Mouse (Mus musculus) midbrain, embryonic 10.5 days (tissue): ENCODE measurements around the gene Map3k4. TPM values are rescaled to one million over a fixed set of nuclear protein-coding genes. Genes with fewer than 3 reads are reported as not detected.

Source experiments
- DNase-seq: peaks from one replicate; pipeline ENCODE4 v3.0.0-alpha.2; 2017; ENCODE audit warnings: low spot score
- H3K27ac ChIP-seq: fragments of 300-500 bp; sonication (generic); replicated peaks from 2 replicates; pipeline ENCODE4 v1.5.1; 2016; ENCODE audit warnings: mild to moderate bottlenecking
- H3K27me3 ChIP-seq: fragments of 300-500 bp; sonication (generic); 2 replicates; pipeline ENCODE4 v1.6.1; 2016; ENCODE audit warnings: low read depth, mild to moderate bottlenecking; ENCODE audit not compliant: poor library complexity, severe bottlenecking
- H3K36me3 ChIP-seq: fragments of 300-500 bp; sonication (generic); 2 replicates; pipeline ENCODE4 v1.6.1; 2016; ENCODE audit warnings: mild to moderate bottlenecking, moderate library complexity
- H3K4me1 ChIP-seq: fragments of 300-500 bp; sonication (generic); 2 replicates; pipeline ENCODE4 v1.6.1; 2016
- H3K4me3 ChIP-seq: fragments of 300-500 bp; sonication (generic); 2 replicates; pipeline ENCODE4 v1.5.1; 2016; ENCODE audit warnings: mild to moderate bottlenecking, moderate library complexity
- H3K9me3 ChIP-seq: fragments of 300-500 bp; sonication (generic); replicated peaks from 2 replicates; pipeline ENCODE4 v1.6.1; 2016; ENCODE audit warnings: mild to moderate bottlenecking
- WGBS: fragments of 180-500 bp; shearing (Covaris S2); methylation state at CpG from one replicate; pipeline ENCODE4 v1.1.7; 2016; 5-methylcytosine and 5-hydroxymethylcytosine counted together
- polyA plus RNA-seq: library from polyadenylated mRNA; unstranded; fragments of >200 nt; fragmentation: Nextera tagmentation; extraction: Ambion mirVana; gene quantifications from 2 replicates; pipeline ENCODE4 v1.2.1, GENCODE M21; 2016

Map3k4 gene
- polyA plus RNA-seq, 1 experiment from 2014 or later = 45.3 TPM

DNA sequence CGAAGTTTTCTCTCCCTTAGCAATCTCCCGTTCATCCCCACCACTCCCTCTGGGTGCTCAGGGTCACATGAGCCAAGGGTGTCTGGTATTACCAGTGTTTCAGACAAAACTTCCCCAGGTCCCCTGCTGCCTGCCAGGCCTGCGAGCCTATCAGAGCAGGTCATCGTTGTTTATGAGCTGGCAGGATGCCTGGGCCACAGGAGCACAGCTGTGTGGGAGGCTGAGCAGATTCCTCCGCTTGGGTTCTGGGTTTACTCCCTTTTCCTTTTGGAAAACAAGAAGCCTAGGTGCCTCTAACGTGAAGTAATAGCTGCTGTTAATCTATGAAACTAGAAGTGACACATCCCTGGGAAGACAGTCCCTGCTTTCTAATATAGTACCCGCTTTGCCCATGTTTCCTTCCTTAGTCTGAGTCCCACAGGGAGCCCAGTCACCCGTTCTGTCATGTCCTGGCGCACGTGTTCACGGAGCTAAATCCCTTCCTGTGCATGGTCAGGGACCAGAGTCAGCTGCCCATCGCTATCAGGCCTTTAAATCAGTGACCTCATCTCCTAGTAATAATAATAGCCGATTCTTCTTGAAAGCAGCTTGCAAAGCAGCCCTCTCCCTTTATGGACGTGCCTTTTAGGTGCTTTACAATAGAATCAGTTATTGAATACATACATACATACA lies 9.4 kb upstream of the Map3k4 start:
- Histone ChIP-seq H3K36me3 (no peaks in the 10 kb centered on the region), H3K9me3 (no peaks in the 10 kb centered on the region), H3K4me3 (no peak overlapping the region), H3K4me1 (no peaks in the 10 kb centered on the region; the same call in 1 of the 2 replicates), H3K27me3 (no peaks in the 10 kb centered on the region), H3K27ac (0 out of 2 replicates have a peak overlapping the region, but pooled peaks have one; percentile 17)
- WGBS = 59% methylated on average over 14 of the region's 14 CpGs
- no peak for DNase-seq

DNA sequence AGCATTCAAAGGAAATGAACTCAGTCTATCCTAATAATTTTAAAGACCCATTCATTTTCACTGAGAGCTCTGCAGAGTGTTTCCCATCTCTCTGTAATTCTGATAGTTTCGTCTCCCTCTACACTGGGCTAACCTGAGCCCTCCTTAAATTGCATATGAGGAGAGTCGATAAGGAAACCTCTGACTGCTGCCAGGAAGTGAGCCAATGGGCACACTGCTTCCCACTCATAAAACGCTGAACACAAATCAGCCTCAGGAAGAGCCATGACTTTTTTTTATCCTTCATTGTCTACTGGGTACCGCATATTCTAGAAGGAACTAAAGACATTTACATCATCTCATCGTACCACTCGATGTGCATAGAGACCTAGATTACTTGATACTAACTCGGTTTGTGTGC lies 1.2 kb upstream of the Map3k4 start:
- Histone ChIP-seq H3K27ac (no peak overlapping the region), H3K27me3 (no peaks in the 10 kb centered on the region), H3K4me1 (peaks cover 25% of the 10 kb centered on the region), H3K4me3 (no peak overlapping the region), H3K36me3 (no peaks in the 10 kb centered on the region), H3K9me3 (no peaks in the 10 kb centered on the region)
- WGBS = 90% methylated on average over 7 of the region's 7 CpGs
- DNase-seq = no peak

DNA sequence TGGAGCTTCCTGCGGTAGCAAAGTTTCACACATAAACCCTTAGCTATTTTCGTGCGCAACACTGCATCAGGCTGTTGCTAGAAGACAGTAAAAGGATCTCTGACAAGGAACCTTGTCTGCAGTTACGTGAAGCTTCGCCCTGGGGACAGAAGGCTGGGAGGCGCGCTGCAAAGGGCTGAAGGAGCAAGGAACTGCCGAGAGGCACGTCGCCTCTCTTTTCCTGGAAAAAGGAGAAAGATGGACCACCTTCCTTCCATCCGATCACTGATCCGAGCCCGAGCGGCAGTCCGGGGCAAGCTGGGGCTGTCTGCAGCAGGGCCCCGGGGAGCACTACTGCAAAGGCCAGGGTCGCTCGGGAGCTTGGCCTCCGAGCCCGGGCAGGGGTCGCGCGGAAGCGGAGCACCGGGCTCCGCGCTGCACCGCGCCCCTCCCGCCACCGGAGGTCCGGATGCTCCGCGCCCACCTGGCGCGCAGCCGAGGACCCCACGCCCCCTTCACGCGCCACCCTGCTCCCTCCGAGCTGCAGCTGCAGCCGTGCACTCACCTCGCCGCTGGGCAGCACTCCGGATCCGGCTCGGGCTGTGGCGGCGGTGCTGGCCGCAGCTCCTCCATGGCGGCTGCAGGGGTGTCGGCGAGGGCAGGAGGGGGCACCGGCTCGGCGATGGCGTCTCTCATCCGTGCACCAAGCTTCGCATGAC lies 493 bp downstream of the Map3k4 start:
- no peaks in the 10 kb centered on the region for H3K36me3 ChIP-seq
- under 1% methylated on average over 59 of the region's 59 CpGs for WGBS
- no peaks in the 10 kb centered on the region for H3K27me3 ChIP-seq
- no peaks in the 10 kb centered on the region for H3K9me3 ChIP-seq
- peaks cover 30% of the 10 kb centered on the region for H3K4me1 ChIP-seq
- peak overlapping the region; percentile 99 for H3K27ac ChIP-seq
- no peak for DNase-seq
- peak overlapping the region; percentile 98 for H3K4me3 ChIP-seq

DNA sequence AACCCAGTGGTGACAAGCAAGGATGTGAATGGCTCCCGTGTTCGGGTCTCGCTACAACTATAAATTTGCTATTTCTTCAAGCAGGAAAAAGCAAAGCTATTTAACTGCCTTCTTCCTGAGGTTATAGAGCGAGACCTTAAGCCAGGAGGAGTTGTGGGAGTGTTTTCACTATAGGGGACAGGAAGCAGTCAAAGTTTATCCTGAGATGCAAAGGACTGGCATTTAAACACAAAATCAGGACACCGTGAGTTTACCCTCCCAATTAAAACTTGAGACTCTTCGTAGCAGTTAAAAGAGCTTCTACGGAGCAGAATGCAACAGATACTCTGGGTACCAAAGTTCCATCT lies 1.0 kb downstream of the Map3k4 start:
- no peaks in the 10 kb centered on the region for H3K9me3 ChIP-seq
- peaks cover 30% of the 10 kb centered on the region for H3K4me1 ChIP-seq
- no peaks in the 10 kb centered on the region for H3K36me3 ChIP-seq
- 15% methylated on average over 7 of the region's 7 CpGs for WGBS
- H3K4me3 ChIP-seq = peak overlapping the region; percentile 98
- no peak for DNase-seq
- H3K27me3 ChIP-seq = no peaks in the 10 kb centered on the region
- peak overlapping the region; percentile 99 for H3K27ac ChIP-seq

DNA sequence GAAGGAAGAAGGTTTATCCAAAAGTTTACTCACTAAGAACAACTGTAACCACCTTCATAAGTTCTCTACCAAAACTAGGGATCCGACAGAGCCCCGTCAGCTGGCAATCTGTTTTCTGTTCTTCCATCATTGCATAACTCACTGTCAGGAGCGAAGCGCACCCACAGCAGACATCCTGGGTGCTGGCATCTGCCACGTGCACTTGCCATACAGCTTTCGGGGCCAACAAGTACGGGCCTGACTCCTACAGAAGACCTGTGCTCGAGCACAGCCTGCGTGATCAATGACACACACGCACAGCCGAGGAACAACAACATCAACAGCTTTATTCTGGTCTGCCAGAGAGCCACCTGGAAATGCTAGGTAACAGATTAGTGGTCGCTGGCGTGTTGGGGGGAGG lies 2.3 kb downstream of the Map3k4 start:
- Histone ChIP-seq H3K4me1 (peaks cover 30% of the 10 kb centered on the region), H3K27ac (no peak overlapping the region), H3K9me3 (no peaks in the 10 kb centered on the region), H3K4me3 (no peak overlapping the region), H3K36me3 (no peaks in the 10 kb centered on the region), H3K27me3 (no peaks in the 10 kb centered on the region)
- WGBS = 94% methylated on average over 13 of the region's 13 CpGs
- no peak for DNase-seq

DNA sequence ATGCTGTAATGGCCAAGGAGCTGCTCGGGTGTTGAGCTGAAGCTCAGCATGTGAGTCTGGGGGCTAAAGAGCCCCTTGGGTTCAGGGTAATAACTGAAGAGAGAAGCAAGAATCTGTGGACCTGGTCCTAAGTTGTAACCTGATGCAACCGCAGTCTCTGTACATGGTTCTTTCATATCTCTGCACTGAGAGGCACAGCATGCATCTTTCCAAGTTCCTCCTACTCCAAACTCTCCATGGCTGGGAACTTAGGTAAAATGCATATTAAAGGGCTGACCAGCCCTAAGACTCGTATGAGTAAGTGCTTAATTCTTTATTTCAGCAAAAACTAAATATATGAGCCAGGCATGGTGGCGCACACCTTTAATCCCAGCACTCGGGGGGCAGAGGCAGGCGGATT lies 6.3 kb downstream of the Map3k4 start:
- H3K27me3 ChIP-seq = no peaks in the 10 kb centered on the region
- H3K36me3 ChIP-seq = no peaks in the 10 kb centered on the region
- WGBS = 92% methylated on average over 6 of the region's 6 CpGs
- no peak overlapping the region for H3K27ac ChIP-seq
- DNase-seq = no peak
- H3K9me3 ChIP-seq = no peaks in the 10 kb centered on the region
- H3K4me3 ChIP-seq = no peak overlapping the region
- peaks cover 33% of the 10 kb centered on the region for H3K4me1 ChIP-seq

DNA sequence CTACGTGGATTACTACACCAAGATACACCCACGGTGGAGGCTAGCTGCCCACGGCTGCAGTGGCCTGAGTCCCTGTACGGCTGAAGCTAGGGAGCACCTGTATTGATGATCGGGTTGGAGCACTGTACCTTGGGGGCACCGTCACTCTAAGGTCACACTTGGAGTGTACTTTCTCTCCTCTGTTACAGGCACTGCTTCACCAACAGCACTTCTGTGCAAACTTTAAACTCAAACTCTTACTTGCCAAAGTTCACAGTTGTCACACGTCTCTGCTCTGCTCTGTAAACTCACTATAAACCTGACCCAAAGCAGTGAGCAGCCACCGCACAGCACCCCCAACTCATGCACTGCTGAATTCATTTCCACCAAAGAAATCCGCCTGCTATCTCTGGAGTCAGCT lies 9.1 kb downstream of the Map3k4 start:
- WGBS = 92% methylated on average over 9 of the region's 9 CpGs
- no peaks in the 10 kb centered on the region for H3K36me3 ChIP-seq
- H3K4me1 ChIP-seq = peaks cover 14% of the 10 kb centered on the region; the same call in 1 of the 2 replicates
- H3K9me3 ChIP-seq = no peaks in the 10 kb centered on the region
- no peak overlapping the region for H3K4me3 ChIP-seq
- H3K27me3 ChIP-seq = no peaks in the 10 kb centered on the region
- no peak for DNase-seq
- no peak overlapping the region for H3K27ac ChIP-seq

DNA sequence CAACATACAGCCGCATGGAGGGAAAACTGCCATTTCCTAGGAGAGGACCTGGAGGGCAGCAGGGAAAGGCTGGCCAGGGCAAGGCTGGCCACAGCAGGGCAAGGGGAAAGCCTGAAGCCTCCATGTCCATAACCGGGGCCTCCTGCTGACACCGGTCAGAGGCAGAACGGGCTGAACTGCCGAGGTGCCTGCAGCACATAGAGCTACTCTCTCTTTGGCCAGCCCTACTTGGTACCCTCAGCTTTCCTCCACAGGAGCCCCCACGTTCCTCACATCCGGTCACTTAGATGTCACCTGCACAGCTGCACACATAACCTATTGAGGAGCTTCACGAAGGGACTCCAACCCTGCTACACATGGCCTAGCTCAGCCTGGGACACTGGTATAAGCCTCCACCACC lies 9.5 kb downstream of the Map3k4 start:
- H3K4me1 ChIP-seq = peaks cover 11% of the 10 kb centered on the region; the same call in 1 of the 2 replicates
- H3K36me3 ChIP-seq = no peaks in the 10 kb centered on the region
- DNase-seq = no peak
- H3K27ac ChIP-seq = no peak overlapping the region
- WGBS = 88% methylated on average over 8 of the region's 8 CpGs
- H3K4me3 ChIP-seq = no peak overlapping the region
- no peaks in the 10 kb centered on the region for H3K27me3 ChIP-seq
- H3K9me3 ChIP-seq = no peaks in the 10 kb centered on the region

DNA sequence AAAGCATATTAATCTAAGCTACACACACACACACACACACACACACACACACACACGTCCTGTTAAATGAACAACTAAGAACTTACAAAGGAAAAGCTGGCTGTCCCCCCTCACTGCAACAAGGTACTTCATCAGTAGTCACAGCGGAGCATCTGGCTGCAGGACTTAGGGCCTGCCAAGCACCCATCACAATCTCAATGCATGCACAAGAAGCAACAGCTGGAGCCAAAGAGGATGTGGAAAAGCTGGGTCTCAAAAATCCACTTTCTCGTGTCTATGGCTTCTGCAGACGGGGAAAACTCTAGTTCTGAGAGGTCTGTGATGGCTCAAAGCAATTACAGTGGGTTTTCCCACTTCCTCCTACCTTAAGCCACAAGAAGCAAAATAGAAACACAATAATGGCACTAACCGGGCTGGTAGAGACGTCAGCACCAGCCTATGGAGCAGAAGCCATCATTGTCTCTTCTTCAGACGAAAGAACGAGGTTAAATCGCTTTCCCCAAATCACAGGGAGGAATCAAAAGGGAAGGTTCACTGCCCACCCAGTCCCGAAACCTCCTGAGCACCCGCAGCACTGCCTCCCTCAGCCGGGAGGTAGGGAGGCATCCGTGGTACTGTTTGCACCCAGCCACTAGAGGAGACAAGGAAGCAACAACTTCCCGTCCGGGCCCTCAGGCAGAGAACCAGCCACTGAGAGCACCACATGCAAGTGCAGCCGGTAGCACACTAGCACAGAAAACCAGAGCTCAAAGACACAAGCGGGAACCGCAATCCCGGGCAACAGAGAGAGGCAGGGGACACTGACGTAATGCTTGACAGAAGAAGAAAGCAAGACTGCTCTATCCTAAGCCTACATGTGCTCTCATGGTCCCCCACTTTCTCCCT lies 11.1 kb downstream of the Map3k4 start:
- DNase-seq = no peak
- peaks cover 11% of the 10 kb centered on the region; the same call in 1 of the 2 replicates for H3K4me1 ChIP-seq
- H3K27ac ChIP-seq = no peak overlapping the region
- no peaks in the 10 kb centered on the region for H3K27me3 ChIP-seq
- WGBS = 86% methylated on average over 20 of the region's 20 CpGs
- H3K9me3 ChIP-seq = no peaks in the 10 kb centered on the region
- no peaks in the 10 kb centered on the region for H3K36me3 ChIP-seq
- no peak overlapping the region for H3K4me3 ChIP-seq

DNA sequence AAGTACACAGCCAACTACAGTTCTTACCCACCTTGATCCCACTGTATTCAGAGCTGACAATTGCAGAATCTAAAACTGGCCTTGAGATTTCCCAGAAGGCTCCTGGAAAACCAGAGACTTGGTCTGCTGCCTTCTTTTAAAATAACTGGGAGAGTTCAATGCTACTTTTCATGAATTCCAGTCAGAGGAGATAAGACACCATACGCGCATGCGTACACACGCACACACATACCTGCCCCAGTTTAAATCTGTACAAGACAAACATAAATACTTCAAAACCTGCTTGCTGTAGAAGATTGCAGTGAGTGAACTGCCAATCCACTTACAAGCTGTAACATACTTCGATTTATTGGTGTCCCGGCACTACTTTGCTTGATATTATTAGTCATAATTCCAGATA lies 13.9 kb downstream of the Map3k4 start:
- Histone ChIP-seq H3K27ac (no peak overlapping the region), H3K27me3 (no peaks in the 10 kb centered on the region), H3K4me1 (peaks cover 25% of the 10 kb centered on the region), H3K4me3 (no peak overlapping the region), H3K36me3 (no peaks in the 10 kb centered on the region), H3K9me3 (no peaks in the 10 kb centered on the region)
- no peak for DNase-seq
- WGBS = 98% methylated on average over 6 of the region's 6 CpGs

DNA sequence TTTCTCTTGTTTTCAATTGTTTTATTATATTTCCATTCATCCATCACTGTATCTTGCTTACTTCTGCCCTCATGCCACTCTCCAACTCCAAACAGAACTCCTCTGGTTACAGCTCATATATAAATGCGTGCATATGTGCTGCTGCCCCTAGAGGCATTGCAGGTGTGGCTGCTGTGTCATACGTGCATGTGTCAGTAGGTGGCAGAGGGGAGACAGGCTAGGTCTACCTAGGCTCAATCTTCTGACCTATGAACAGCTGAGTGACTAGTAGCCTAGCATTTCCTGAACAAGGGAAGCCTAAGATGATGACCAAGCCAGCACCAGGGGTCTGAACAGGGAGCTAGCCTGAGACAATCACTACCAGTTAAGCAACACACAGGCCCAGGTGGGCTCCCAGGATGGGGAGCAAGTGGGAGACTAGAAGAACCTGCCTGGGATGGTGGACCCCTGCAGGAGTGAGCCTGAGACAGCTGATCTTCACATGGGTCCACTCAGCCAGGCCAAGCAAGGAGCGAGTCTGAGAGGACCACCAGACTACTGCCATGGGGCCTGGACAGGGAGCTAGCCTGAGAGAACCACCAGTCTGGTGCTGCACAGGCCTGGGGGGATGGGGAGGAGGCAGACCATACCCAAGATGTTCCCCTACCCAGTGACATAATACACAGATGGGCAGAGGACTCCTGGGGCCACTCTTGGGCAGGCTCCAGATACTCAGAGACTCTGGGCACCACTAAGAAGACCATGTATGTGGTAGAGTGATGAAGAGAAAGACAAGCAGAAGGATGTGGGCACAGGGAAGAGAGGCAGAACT lies 17.5 kb downstream of the Map3k4 start:
- no peak overlapping the region for H3K4me3 ChIP-seq
- H3K4me1 ChIP-seq = peaks cover 20% of the 10 kb centered on the region
- H3K27me3 ChIP-seq = no peaks in the 10 kb centered on the region
- no peak overlapping the region for H3K27ac ChIP-seq
- no peak for DNase-seq
- no peaks in the 10 kb centered on the region for H3K9me3 ChIP-seq
- H3K36me3 ChIP-seq = no peaks in the 10 kb centered on the region
- 69% methylated on average over 3 of the region's 3 CpGs for WGBS

DNA sequence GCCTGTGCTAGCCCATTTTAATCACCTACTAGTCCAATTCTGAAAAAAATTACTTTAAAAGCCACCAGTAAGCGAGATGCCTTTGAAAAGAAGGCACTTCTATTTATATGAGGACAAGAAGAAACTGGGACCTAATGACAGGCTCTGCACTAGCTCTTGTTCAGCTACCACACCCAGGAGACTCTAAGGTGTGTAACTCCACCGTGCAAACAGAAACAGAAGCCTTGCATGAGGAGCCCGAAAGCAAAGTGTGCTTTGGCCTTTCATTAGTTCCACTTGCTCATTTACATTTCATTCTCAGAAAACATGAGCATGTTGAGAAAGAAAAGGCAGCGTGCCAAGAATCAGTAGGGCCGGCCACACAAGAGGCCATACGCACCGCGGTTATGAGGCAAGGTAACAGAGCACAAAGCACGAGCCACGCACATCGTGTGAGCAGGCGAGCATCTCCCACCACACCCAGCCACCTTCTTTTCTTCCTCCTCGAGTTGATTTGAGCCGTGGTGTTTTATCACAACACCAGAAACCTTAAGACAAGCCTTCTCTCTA lies 18.4 kb downstream of the Map3k4 start:
- H3K4me1 ChIP-seq = peaks cover 20% of the 10 kb centered on the region
- H3K27me3 ChIP-seq = no peaks in the 10 kb centered on the region
- H3K4me3 ChIP-seq = no peak overlapping the region
- H3K27ac ChIP-seq = no peak overlapping the region
- no peaks in the 10 kb centered on the region for H3K36me3 ChIP-seq
- no peak for DNase-seq
- H3K9me3 ChIP-seq = no peaks in the 10 kb centered on the region
- 94% methylated on average over 14 of the region's 14 CpGs for WGBS
